Mouse (Mus musculus) ovary, postnatal 14 days (tissue): ENCODE data around the gene Dntt.

Source experiments
- DNase-seq: peaks from one replicate; pipeline ENCODE4 v3.0.0; 2022; ENCODE audit warnings: low spot score

The Dntt gene

GRCm38 (mm10) chr19:41029219-41029618, at the start of gene Dntt:
Gene Dntt (plus strand): TSS chr19:41029275.
- DNase-seq: no peak

- no peak for DNase-seq
Measured at GRCm38 (mm10) chr19:40980671-40981070, 48.4 kb upstream of the Dntt start.

- no peak for DNase-seq
Measured at GRCm38 (mm10) chr19:40984536-40984935, 44.5 kb upstream of the Dntt start.

GRCm38 (mm10) chr19:40988856-40989255, 40.2 kb upstream of the Dntt start:
- DNase-seq: no peak

- no peak for DNase-seq
Measured at GRCm38 (mm10) chr19:40989961-40990600, 39.0 kb upstream of the Dntt start.

- no peak for DNase-seq
Measured at GRCm38 (mm10) chr19:40990781-40991343, 38.2 kb upstream of the Dntt start.

- no peak for DNase-seq
Measured at GRCm38 (mm10) chr19:40991626-40992025, 37.4 kb upstream of the Dntt start.

GRCm38 (mm10) chr19:40992096-40992495, 37.0 kb upstream of the Dntt start:
- no peak for DNase-seq

GRCm38 (mm10) chr19:40992517-40993044, 36.5 kb upstream of the Dntt start:
- no peak for DNase-seq

- DNase-seq: no peak
Measured at GRCm38 (mm10) chr19:40993356-40993755, 35.7 kb upstream of the Dntt start.

GRCm38 (mm10) chr19:40994057-40994585, 35.0 kb upstream of the Dntt start, which contains the start of gene Blnk:
Gene Blnk (minus strand): TSS chr19:40994535.
- DNase-seq: peak; percentile 40

- DNase-seq: no peak
Measured at GRCm38 (mm10) chr19:40994911-40995310, 34.2 kb upstream of the Dntt start.

GRCm38 (mm10) chr19:40995449-40996401, 33.4 kb upstream of the Dntt start:
- no peak for DNase-seq

- no peak for DNase-seq
Measured at GRCm38 (mm10) chr19:40996722-40997121, 32.4 kb upstream of the Dntt start.

GRCm38 (mm10) chr19:40998469-40999170, 30.5 kb upstream of the Dntt start:
- no peak for DNase-seq

- no peak for DNase-seq
Measured at GRCm38 (mm10) chr19:40999569-40999968, 29.5 kb upstream of the Dntt start.

- no peak for DNase-seq
Measured at GRCm38 (mm10) chr19:41003694-41004315, 25.3 kb upstream of the Dntt start.

GRCm38 (mm10) chr19:41006621-41007020, 22.5 kb upstream of the Dntt start:
- DNase-seq: no peak

- no peak for DNase-seq
Measured at GRCm38 (mm10) chr19:41007326-41007725, 21.7 kb upstream of the Dntt start.

GRCm38 (mm10) chr19:41007733-41008132, 21.3 kb upstream of the Dntt start:
- no peak for DNase-seq
